Mouse (Mus musculus) stomach, embryonic 14.5 days (tissue): ENCODE measurements around the gene Bhlhe23. TPM values are rescaled to one million over a fixed set of nuclear protein-coding genes. Genes with fewer than 3 reads are reported as not detected.

Source experiments
- ATAC-seq: fragments of 200-750 bp; cut with Nextera tagmentation; 2 replicates; pipeline ENCODE4 v1.8.0; 2017; ENCODE audit warnings: low read depth, moderate TSS enrichment; ENCODE audit not compliant: insufficient number of reproducible peaks, insufficient read depth, low FRiP score
- H3K27ac ChIP-seq: fragments of 300-500 bp; sonication (generic); 2 replicates; pipeline ENCODE4 v1.5.1; 2014; ENCODE audit warnings: mild to moderate bottlenecking, low read length, moderate library complexity, mixed read lengths
- H3K27me3 ChIP-seq: fragments of 300-500 bp; sonication (generic); 2 replicates; pipeline ENCODE4 v1.6.1; 2014; ENCODE audit warnings: low read length, control low read depth, mixed read lengths; ENCODE audit not compliant: control insufficient read depth, insufficient read depth
- H3K36me3 ChIP-seq: fragments of 300-500 bp; sonication (generic); 2 replicates; pipeline ENCODE4 v1.6.1; 2014; ENCODE audit warnings: mild to moderate bottlenecking, control low read depth, low read length, moderate library complexity, mixed read lengths; ENCODE audit not compliant: control insufficient read depth, insufficient read depth
- H3K4me1 ChIP-seq: fragments of 300-500 bp; sonication (generic); 2 replicates; pipeline ENCODE4 v1.6.1; 2014; ENCODE audit warnings: low read length, control low read depth, mixed read lengths; ENCODE audit not compliant: control insufficient read depth, insufficient read depth
- H3K4me2 ChIP-seq: fragments of 300-500 bp; sonication (generic); replicated peaks from 2 replicates; pipeline ENCODE4 v1.6.1; 2014; ENCODE audit warnings: low read depth, low read length, control low read depth
- H3K4me3 ChIP-seq: fragments of 300-500 bp; sonication (generic); 2 replicates; pipeline ENCODE4 v1.5.1; 2014; ENCODE audit warnings: low read depth, low read length, control low read depth
- H3K9ac ChIP-seq: fragments of 300-500 bp; sonication (generic); replicated peaks from 2 replicates; pipeline ENCODE4 v1.6.1; 2014; ENCODE audit warnings: low read depth, mild to moderate bottlenecking, control low read depth, low read length, moderate library complexity, mixed read lengths
- H3K9me3 ChIP-seq: fragments of 300-500 bp; sonication (generic); 2 replicates; pipeline ENCODE4 v1.6.1; 2016; ENCODE audit warnings: low read depth, low read length, control low read depth; ENCODE audit not compliant: control insufficient read depth
- WGBS: fragments of 180-500 bp; shearing (Covaris S2); extraction: QIAGEN DNeasy Blood & Tissue Kit; methylation state at CpG from one replicate; pipeline ENCODE4 v1.1.7; 2014; 5-methylcytosine and 5-hydroxymethylcytosine counted together
- polyA plus RNA-seq: library from polyadenylated mRNA; unstranded; fragments of >200 nt; fragmentation: Nextera tagmentation; extraction: Ambion mirVana; gene quantifications from 2 replicates; pipeline ENCODE4 v1.2.1, GENCODE M21; 2014

Gene Bhlhe23
- polyA plus RNA-seq, 1 experiment from 2014 or later: not detected

DNA sequence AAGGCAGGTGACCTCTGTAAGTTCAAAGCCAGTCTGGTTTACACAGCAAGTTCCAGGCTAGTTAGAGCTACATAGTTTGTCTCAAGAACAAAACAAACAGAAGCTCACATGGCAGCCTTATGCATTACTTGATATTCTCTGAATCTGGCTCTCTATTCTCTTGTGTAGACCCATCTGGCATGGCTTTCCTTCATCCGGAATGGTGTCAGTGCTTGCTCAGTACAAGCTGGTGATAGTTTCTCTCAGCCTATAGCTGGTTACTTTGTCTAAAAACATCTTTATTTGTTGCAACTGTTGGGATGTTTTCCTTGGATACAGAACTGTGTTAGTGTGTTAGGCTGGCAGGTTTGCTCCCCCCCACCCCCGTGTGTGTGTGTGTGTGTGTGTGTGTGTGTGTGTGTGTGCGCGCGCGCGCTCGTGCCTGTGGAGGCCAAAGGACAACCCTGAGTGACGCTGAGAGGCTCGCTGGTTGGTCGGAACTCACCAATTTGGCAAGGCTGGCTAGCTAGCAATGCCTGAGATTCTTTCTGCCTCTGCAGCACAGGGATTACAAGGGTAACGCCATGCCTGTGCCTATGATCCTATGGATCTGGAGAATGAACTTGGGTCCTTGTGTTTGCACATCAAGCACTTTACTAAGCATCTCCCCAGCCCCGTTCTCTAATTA lies 11.0 kb upstream of the Bhlhe23 start:
- ATAC-seq: no peak
- Histone ChIP-seq H3K4me2 (no peak overlapping the region), H3K27ac (no peak overlapping the region), H3K9me3 (no peaks in the 10 kb centered on the region), H3K27me3 (no peaks in the 10 kb centered on the region), H3K4me1 (no peaks in the 10 kb centered on the region), H3K9ac (no peak overlapping the region), H3K36me3 (no peaks in the 10 kb centered on the region), H3K4me3 (no peak overlapping the region)
- WGBS: 77% methylated on average over 13 of the region's 13 CpGs

DNA sequence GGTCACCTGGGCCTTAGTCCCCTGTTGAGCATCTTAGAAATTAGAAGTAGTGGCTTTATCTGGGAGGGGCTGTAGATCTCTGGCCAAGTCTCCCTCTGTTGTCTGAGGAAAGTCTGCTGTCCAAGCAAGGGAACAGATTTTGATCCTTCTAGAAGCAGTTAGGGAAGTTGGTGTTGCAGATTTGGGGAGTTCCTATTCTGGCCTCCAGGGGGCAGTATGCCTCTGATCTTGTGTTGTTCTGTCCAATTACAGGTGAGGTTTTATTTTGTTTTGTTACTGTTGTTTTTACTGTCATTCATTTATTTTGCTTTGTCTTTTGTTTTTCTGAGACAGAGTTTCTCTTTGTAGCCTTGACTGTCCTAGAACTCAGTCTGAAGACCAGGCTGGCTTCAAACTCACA lies 10.0 kb upstream of the Bhlhe23 start:
- no peak overlapping the region for H3K27ac ChIP-seq
- no peak overlapping the region for H3K9ac ChIP-seq
- H3K27me3 ChIP-seq: no peaks in the 10 kb centered on the region
- ATAC-seq: no peak
- no peaks in the 10 kb centered on the region for H3K9me3 ChIP-seq
- no peak overlapping the region for H3K4me3 ChIP-seq
- H3K36me3 ChIP-seq: no peaks in the 10 kb centered on the region
- no peak overlapping the region for H3K4me2 ChIP-seq
- H3K4me1 ChIP-seq: no peaks in the 10 kb centered on the region

DNA sequence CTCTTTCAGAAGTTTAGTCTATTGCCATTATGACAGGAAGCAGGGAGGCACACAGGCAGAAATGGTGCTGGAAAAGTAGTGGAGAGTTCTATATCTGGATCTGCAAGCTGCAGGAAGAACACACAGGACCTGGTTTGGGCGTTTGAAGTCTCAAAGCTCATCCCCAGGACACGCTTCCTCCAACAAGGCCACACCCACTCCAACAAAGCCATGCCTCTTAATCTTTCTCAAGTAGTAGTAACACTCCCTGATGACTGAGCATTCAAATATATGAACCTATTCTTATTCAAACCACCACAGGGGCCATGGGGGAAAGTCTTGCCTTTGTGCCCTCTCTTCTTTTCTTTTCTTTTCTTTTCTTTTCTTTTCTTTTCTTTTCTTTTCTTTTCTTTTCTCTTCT lies 3.6 kb upstream of the Bhlhe23 start:
- Histone ChIP-seq H3K9ac (no peak overlapping the region), H3K4me1 (no peaks in the 10 kb centered on the region), H3K9me3 (no peaks in the 10 kb centered on the region), H3K36me3 (no peaks in the 10 kb centered on the region), H3K27me3 (peaks cover 40% of the 10 kb centered on the region), H3K4me2 (no peak overlapping the region), H3K27ac (no peak overlapping the region), H3K4me3 (no peak overlapping the region)
- no peak for ATAC-seq
- 8% methylated on average over 2 of the region's 2 CpGs for WGBS

DNA sequence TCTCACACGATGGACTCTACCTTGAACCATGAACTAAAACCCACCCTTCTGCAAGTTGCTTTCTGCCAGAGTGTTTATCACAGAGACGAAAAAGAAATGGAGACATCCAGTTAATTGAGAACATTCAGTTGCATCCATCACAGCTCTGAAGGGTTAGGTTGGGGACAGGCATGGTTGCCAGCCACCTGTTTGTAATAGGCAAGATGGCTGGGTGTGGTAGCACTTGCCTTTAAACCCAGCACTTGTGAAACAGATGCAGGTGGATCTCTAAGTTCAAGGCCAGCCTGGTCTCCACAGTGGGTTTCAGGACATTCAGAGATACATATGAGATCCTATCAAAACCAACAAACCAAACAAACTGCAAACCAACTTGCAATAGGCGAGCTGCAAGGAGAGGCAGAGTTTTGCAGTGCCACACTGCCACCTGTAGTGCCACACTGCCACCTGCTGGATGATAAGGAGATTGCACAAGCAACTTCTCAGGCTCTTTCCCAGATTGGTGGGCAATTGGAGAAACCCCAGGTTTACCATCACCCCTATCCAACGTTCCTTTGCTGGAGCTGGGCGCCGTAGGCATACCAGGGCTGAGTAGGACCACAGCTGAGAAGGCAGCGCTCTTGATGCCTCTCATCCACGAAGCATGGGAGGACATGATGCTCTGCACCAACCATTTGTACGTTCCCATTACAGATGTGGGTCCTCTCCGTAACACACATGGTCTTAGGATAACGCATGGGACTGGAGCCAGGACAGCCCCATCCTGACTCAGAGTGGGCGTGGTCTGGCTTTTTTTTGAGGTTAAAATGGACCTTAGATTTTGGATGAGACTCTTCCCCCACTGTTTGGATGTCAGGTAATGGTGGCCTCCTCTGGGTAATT lies 2.8 kb upstream of the Bhlhe23 start:
- Histone ChIP-seq H3K36me3 (no peaks in the 10 kb centered on the region), H3K4me1 (no peaks in the 10 kb centered on the region), H3K9me3 (no peaks in the 10 kb centered on the region), H3K27me3 (peaks cover 47% of the 10 kb centered on the region), H3K4me2 (no peak overlapping the region), H3K9ac (no peak overlapping the region), H3K4me3 (no peak overlapping the region), H3K27ac (no peak overlapping the region)
- 25% methylated on average over 12 of the region's 12 CpGs for WGBS
- ATAC-seq: no peak

DNA sequence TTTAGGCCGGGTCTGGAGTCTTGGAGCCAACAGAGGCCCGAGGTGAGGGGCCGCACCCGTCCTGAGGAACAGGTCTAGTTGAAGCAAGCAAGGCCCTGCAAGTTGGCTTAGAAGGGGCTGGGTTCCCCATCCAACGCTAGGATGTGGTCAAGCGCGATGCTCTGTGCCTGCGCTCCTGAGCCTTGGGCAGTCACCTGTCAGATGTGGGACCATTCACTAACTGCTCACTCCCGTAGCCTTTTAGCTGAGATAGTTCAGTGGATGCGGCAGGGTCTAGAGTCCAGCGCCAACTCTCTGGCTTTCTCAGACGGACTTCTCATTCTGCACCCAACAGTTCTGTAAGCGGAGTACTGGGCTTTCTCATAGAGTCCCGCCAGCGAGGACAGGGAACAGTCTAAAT lies 1.1 kb downstream of the Bhlhe23 start:
- Histone ChIP-seq H3K27me3 (peaks cover 71% of the 10 kb centered on the region), H3K9ac (no peak overlapping the region), H3K4me3 (no peak overlapping the region), H3K4me1 (no peaks in the 10 kb centered on the region), H3K9me3 (no peaks in the 10 kb centered on the region), H3K4me2 (no peak overlapping the region), H3K36me3 (no peaks in the 10 kb centered on the region), H3K27ac (no peak overlapping the region)
- ATAC-seq: no peak
- WGBS: 5% methylated on average over 15 of the region's 15 CpGs

DNA sequence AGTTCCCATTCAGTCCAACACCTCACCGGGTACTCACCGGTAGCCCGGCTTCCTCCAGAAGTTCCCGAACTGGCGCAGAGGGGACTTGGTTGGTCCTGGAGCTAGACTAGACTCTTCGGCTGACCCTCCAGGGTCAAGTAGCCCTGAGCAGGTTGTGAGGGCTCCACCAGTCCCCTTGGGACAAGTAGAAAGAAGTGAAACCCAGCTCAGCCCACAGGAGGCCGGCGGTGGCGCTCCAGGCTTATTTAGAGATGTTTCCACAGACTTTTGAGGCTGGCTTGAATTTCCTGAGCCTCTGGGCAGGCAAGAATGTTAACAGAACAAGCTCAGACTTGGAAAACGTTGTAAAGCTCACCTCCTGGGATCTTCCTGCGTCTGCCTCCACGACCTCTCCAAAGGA lies 1.5 kb downstream of the Bhlhe23 start:
- Histone ChIP-seq H3K4me3 (no peak overlapping the region), H3K9me3 (no peaks in the 10 kb centered on the region), H3K4me2 (no peak overlapping the region), H3K9ac (no peak overlapping the region), H3K36me3 (no peaks in the 10 kb centered on the region), H3K4me1 (no peaks in the 10 kb centered on the region), H3K27ac (no peak overlapping the region), H3K27me3 (peaks cover 72% of the 10 kb centered on the region)
- 8% methylated on average over 12 of the region's 12 CpGs for WGBS
- ATAC-seq: no peak

DNA sequence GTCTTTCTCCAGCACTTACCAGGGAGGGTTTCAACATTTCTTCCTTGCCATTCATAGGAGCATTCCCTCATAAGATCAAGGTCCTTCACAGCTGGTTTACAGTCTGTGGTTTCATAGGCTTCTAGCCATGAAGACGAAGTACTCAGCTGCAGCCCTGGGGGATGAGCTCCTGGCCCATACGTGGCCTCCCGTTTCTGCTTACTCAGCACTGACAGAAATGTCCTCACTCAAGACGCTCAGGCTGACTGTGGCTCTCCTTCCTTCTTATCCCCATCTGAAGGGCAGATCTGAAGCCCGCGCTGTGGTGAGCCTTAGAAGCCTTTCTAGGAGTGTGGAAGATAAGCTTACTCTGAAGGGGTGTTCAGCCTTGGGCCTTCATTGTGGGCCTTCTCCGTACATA lies 11.0 kb downstream of the Bhlhe23 start:
- Histone ChIP-seq H3K4me1 (no peaks in the 10 kb centered on the region), H3K4me2 (no peak overlapping the region), H3K27ac (no peak overlapping the region), H3K27me3 (0 out of 2 replicates have a peak, but pooled peaks cover 2% of the 10 kb centered on the region), H3K9me3 (no peaks in the 10 kb centered on the region), H3K4me3 (no peak overlapping the region), H3K9ac (no peak overlapping the region), H3K36me3 (no peaks in the 10 kb centered on the region)
- no peak for ATAC-seq
- WGBS: 70% methylated on average over 7 of the region's 7 CpGs

DNA sequence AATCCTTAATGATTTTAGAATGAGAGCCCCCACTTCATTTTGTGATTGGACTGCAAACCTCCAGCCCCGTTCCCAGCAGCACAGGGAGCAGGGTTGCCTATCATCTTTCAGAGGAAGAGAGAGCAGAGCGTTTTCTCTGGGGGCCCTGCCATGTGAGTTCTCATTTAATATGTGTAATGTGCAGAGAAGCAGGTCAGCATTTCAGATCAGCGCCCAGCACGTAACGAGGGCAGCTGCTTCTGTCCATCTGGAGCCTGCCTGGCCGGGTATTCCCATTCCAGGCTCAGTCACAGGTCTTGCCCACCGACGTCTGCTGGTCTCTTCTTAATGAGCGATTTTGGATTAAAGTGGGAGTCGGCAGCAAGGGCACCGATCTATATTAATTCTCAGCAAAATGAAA lies 11.7 kb downstream of the Bhlhe23 start:
- no peak for ATAC-seq
- H3K4me2 ChIP-seq: no peak overlapping the region
- WGBS: 81% methylated on average over 11 of the region's 11 CpGs

More for the DNA sequence above, 11.7 kb downstream of the Bhlhe23 start:
- Histone ChIP-seq H3K9ac (no peak overlapping the region), H3K4me3 (no peak overlapping the region), H3K36me3 (no peaks in the 10 kb centered on the region), H3K27me3 (no peaks in the 10 kb centered on the region), H3K9me3 (no peaks in the 10 kb centered on the region), H3K27ac (no peak overlapping the region), H3K4me1 (no peaks in the 10 kb centered on the region)
